Mouse (Mus musculus): ENCODE results near the gene Tnfaip8l2. TPM values are rescaled to one million over a fixed set of nuclear protein-coding genes. Genes with fewer than 3 reads are reported as not detected.

Tnfaip8l2 gene
- total and polyA plus RNA-seq, 2 experiments from 2014 or later = 2.7 to 5.4 TPM

DNA sequence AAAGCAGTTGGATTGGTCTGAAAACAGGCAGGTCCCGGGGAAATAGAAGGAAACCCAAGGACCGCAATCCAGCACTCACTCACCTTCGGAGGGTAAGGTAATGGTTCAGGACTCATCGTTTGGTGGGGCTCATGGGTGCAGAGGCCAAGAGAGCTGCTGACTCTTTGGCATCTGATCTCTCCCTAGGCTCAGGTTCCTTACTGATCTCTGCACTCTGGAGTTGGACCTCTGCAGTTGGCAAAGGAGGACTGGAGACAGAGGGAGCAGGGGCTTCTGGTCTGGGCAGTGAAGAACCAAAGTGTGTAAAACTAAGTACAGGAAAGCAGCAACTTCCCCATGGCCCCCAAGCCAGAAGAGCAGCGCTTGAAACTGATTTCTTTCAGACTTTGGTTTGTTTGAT, 12.1 kb downstream of the Tnfaip8l2 start:
- no peaks in the 10 kb centered on the region for H3K27me3 ChIP-seq (ENCODE audit: control insufficient read depth, insufficient read depth, low read length)
- no peak overlapping the region for H3K27ac ChIP-seq (ENCODE audit: low read depth)
- no peaks in the 10 kb centered on the region for H3K9me3 ChIP-seq (replicated peaks; ENCODE audit: control insufficient read depth, low read length)
- 84% methylated on average over 5 of the region's 5 CpGs for WGBS
- DNase-seq (ENCODE audit: low spot score) (no peak), ATAC-seq (ENCODE audit: insufficient read depth, low read depth) (no peak)
- H3K4me2 ChIP-seq (ENCODE audit: low read depth, low read length) = no peak overlapping the region
- H3K4me3 ChIP-seq (ENCODE audit: low read depth, low read length) = no peak overlapping the region
- TF ChIP-seq CTCF (IDR thresholded peaks at IDR 0.05; ENCODE audit: low read depth) (no peak), EP300 (IDR thresholded peaks at IDR 0.05; ENCODE audit: low read depth) (no peak)
- peaks cover 25% of the 10 kb centered on the region for H3K36me3 ChIP-seq (replicated peaks; ENCODE audit: control insufficient read depth, insufficient read depth, low read length)
- peaks cover 6% of the 10 kb centered on the region for H3K4me1 ChIP-seq (ENCODE audit: control insufficient read depth, insufficient read depth)
- no peak overlapping the region for H3K9ac ChIP-seq (replicated peaks; ENCODE audit: low read depth, low read length)

GRCm38 (mm10) chr3:95129226-95129651, 12.9 kb downstream of the Tnfaip8l2 start:
- no peaks in the 10 kb centered on the region for H3K27me3 ChIP-seq (ENCODE audit: control insufficient read depth, insufficient read depth, low read length)
- WGBS = 48% methylated on average over 6 of the region's 6 CpGs
- no peak for DNase-seq (ENCODE audit: low spot score)

GRCm38 (mm10) chr3:95124972-95125371, 17.2 kb downstream of the Tnfaip8l2 start:
- no peak for TF ChIP-seq EP300 (IDR thresholded peaks at IDR 0.05; ENCODE audit: low read depth)
- TF ChIP-seq CTCF (IDR thresholded peaks at IDR 0.05; ENCODE audit: low read depth) = no peak
- H3K4me2 ChIP-seq (ENCODE audit: low read depth, low read length) = 0 out of 2 replicates have a peak overlapping the region, but pooled peaks have one; percentile 8
- peaks cover 39% of the 10 kb centered on the region for H3K36me3 ChIP-seq (replicated peaks; ENCODE audit: control insufficient read depth, insufficient read depth, low read length)
- ATAC-seq (ENCODE audit: insufficient read depth, low read depth) (peak; percentile 69), DNase-seq (ENCODE audit: low spot score) (peak; percentile 75)
- H3K9me3 ChIP-seq (replicated peaks; ENCODE audit: control insufficient read depth, low read length) = no peaks in the 10 kb centered on the region
- H3K27ac ChIP-seq (ENCODE audit: low read depth) = peak overlapping the region; percentile 57
- H3K9ac ChIP-seq (replicated peaks; ENCODE audit: low read depth, low read length) = no peak overlapping the region
- 5% methylated on average over 5 of the region's 5 CpGs for WGBS
- no peak overlapping the region for H3K4me3 ChIP-seq (ENCODE audit: low read depth, low read length)
- H3K4me1 ChIP-seq (ENCODE audit: control insufficient read depth, insufficient read depth) = peaks cover 11% of the 10 kb centered on the region; the same call in 1 of the 2 replicates
- no peaks in the 10 kb centered on the region for H3K27me3 ChIP-seq (ENCODE audit: control insufficient read depth, insufficient read depth, low read length)

More at GRCm38 (mm10) chr3:95129226-95129651, 12.9 kb downstream of the Tnfaip8l2 start:
- Histone ChIP-seq H3K4me2 (ENCODE audit: low read depth, low read length) (peak overlapping the region; percentile 21; the same call in 1 of the 2 replicates), H3K9ac (replicated peaks; ENCODE audit: low read depth, low read length) (no peak overlapping the region), H3K36me3 (replicated peaks; ENCODE audit: control insufficient read depth, insufficient read depth, low read length) (peaks cover 25% of the 10 kb centered on the region), H3K9me3 (replicated peaks; ENCODE audit: control insufficient read depth, low read length) (no peaks in the 10 kb centered on the region), H3K27ac (ENCODE audit: low read depth) (peak overlapping the region; percentile 48; the same call in 1 of the 2 replicates), H3K4me1 (ENCODE audit: control insufficient read depth, insufficient read depth) (peaks cover 11% of the 10 kb centered on the region; the same call in 1 of the 2 replicates), H3K4me3 (ENCODE audit: low read depth, low read length) (no peak overlapping the region)
- ATAC-seq (ENCODE audit: insufficient read depth, low read depth) = no peak
- 0 out of 2 replicates have a peak, but pooled peaks have one; percentile 3 for TF ChIP-seq CTCF (IDR thresholded peaks at IDR 0.05; ENCODE audit: low read depth)
- TF ChIP-seq EP300 (IDR thresholded peaks at IDR 0.05; ENCODE audit: low read depth) = no peak

DNA sequence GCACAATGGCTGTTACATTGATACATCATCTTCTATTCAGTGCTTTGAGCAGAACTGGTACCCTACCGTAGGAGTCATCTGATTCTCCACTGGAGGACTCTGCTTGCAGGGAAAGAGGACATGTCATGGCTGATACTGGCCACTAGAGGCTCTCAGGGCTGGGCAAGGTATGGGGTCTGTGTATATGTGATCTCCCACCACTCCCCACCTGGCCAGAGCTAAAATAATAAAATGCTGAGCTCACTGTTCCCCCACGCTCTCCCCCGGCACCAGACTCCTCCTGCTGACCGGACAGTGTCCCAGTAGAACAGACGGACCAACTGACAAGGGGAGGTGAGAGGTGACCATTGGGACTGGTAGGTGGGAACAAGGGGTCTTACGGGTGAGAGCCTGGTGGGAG, 17.9 kb downstream of the Tnfaip8l2 start, which contains the start of gene Tmod4:
Gene Tmod4, plus strand, starts transcription at position 231 of the 400 bp plus-strand sequence.
- TF ChIP-seq CTCF (IDR thresholded peaks at IDR 0.05; ENCODE audit: low read depth) (peak; percentile 52), EP300 (IDR thresholded peaks at IDR 0.05; ENCODE audit: low read depth) (no peak)
- Histone ChIP-seq H3K27me3 (ENCODE audit: control insufficient read depth, insufficient read depth, low read length) (no peaks in the 10 kb centered on the region), H3K4me1 (ENCODE audit: control insufficient read depth, insufficient read depth) (peaks cover 11% of the 10 kb centered on the region; the same call in 1 of the 2 replicates), H3K4me2 (ENCODE audit: low read depth, low read length) (peak within 1 kb of the TSS; percentile 21; the same call in 1 of the 2 replicates), H3K27ac (ENCODE audit: low read depth) (peak within 1 kb of the TSS; percentile 57), H3K9me3 (replicated peaks; ENCODE audit: control insufficient read depth, low read length) (no peaks in the 10 kb centered on the region), H3K9ac (replicated peaks; ENCODE audit: low read depth, low read length) (no peak within 1 kb of the TSS), H3K4me3 (ENCODE audit: low read depth, low read length) (no peak within 1 kb of the TSS), H3K36me3 (replicated peaks; ENCODE audit: control insufficient read depth, insufficient read depth, low read length) (peaks cover 42% of the 10 kb centered on the region)
- DNase-seq (ENCODE audit: low spot score) (no peak), ATAC-seq (ENCODE audit: insufficient read depth, low read depth) (peak; percentile 40; the same call in 1 of the 2 replicates)
- WGBS = 48% methylated on average over 6 of the region's 6 CpGs

DNA sequence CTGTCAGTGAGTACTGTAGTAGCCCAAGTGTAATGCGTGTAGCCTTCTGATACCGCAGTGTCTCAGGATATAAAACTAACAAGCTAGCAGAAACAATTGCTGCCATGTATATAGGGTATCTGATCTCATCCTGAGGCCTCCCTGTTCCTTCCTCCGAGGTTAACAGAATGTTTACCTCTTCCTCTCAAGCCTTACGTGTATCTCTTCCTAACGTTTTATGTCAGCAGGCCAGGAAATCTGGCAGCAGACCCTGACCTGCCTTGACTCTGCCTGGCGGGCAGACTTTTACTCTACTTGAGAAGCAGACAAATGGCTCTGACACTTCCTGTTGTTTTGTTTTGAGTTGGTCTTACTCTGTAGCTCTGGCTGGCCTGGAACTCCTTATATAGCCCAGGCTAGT, 20.6 kb downstream of the Tnfaip8l2 start:
- Histone ChIP-seq H3K9ac (replicated peaks; ENCODE audit: low read depth, low read length) (no peak overlapping the region), H3K27ac (ENCODE audit: low read depth) (peak overlapping the region; percentile 81), H3K9me3 (replicated peaks; ENCODE audit: control insufficient read depth, low read length) (no peaks in the 10 kb centered on the region), H3K4me1 (ENCODE audit: control insufficient read depth, insufficient read depth) (peaks cover 11% of the 10 kb centered on the region; the same call in 1 of the 2 replicates), H3K4me3 (ENCODE audit: low read depth, low read length) (no peak overlapping the region), H3K36me3 (replicated peaks; ENCODE audit: control insufficient read depth, insufficient read depth, low read length) (peaks cover 52% of the 10 kb centered on the region), H3K4me2 (ENCODE audit: low read depth, low read length) (no peak overlapping the region), H3K27me3 (ENCODE audit: control insufficient read depth, insufficient read depth, low read length) (no peaks in the 10 kb centered on the region)
- DNase-seq (ENCODE audit: low spot score) (no peak), ATAC-seq (ENCODE audit: insufficient read depth, low read depth) (peak; percentile 61)
- WGBS = 62% methylated on average over 6 of the region's 6 CpGs
- TF ChIP-seq CTCF (IDR thresholded peaks at IDR 0.05; ENCODE audit: low read depth) = no peak
- peak; percentile 54; the same call in 1 of the 2 replicates for TF ChIP-seq EP300 (IDR thresholded peaks at IDR 0.05; ENCODE audit: low read depth)

Data from heart, postnatal 0 days (tissue).